Mouse (Mus musculus) embryonic facial prominence, embryonic 14.5 days (tissue): ENCODE results near the gene Deup1. TPM values are rescaled to one million over a fixed set of nuclear protein-coding genes. Genes with fewer than 3 reads are reported as not detected.

Source experiments
- ATAC-seq: fragments of 200-750 bp; cut with Nextera tagmentation; 2 replicates; pipeline ENCODE4 v1.8.0; 2017; ENCODE audit warnings: low read depth, moderate number of reproducible peaks, moderate TSS enrichment
- DNase-seq: peaks from one replicate; pipeline ENCODE4 v3.0.0-alpha.2; 2015; ENCODE audit warnings: low spot score
- H3K27ac ChIP-seq: fragments of 300-500 bp; sonication (generic); replicated peaks from 2 replicates; pipeline ENCODE4 v1.5.1; 2014; ENCODE audit warnings: low read depth, mild to moderate bottlenecking, low read length, moderate library complexity
- H3K27me3 ChIP-seq: fragments of 300-500 bp; sonication (generic); replicated peaks from 2 replicates; pipeline ENCODE4 v1.6.1; 2014; ENCODE audit warnings: low read length; ENCODE audit not compliant: control insufficient read depth, insufficient read depth
- H3K36me3 ChIP-seq: fragments of 300-500 bp; sonication (generic); 2 replicates; pipeline ENCODE4 v1.6.1; 2014; ENCODE audit warnings: low read length, mixed read lengths; ENCODE audit not compliant: control insufficient read depth, insufficient read depth
- H3K4me1 ChIP-seq: fragments of 300-500 bp; sonication (generic); 2 replicates; pipeline ENCODE4 v1.6.1; 2014; ENCODE audit warnings: antibody characterized with exemption, low read length; ENCODE audit not compliant: control insufficient read depth, insufficient read depth
- H3K4me2 ChIP-seq: fragments of 300-500 bp; sonication (generic); 2 replicates; pipeline ENCODE4 v1.6.1; 2014; ENCODE audit warnings: low read depth, mild to moderate bottlenecking, low read length, moderate library complexity, mixed read lengths
- H3K4me3 ChIP-seq: fragments of 300-500 bp; sonication (generic); 2 replicates; pipeline ENCODE4 v1.5.1; 2014; ENCODE audit warnings: low read depth, mild to moderate bottlenecking, low read length
- H3K9ac ChIP-seq: fragments of 300-500 bp; sonication (generic); 2 replicates; pipeline ENCODE4 v1.6.1; 2014; ENCODE audit warnings: low read depth, mild to moderate bottlenecking, low read length, moderate library complexity, mixed read lengths
- H3K9me3 ChIP-seq: fragments of 300-500 bp; sonication (generic); 2 replicates; pipeline ENCODE4 v1.6.1; 2016; ENCODE audit warnings: low read length; ENCODE audit not compliant: control insufficient read depth
- WGBS: fragments of 180-500 bp; shearing (Covaris S2); extraction: QIAGEN DNeasy Blood & Tissue Kit; methylation state at CpG from one replicate; pipeline ENCODE4 v1.1.7; 2014; 5-methylcytosine and 5-hydroxymethylcytosine counted together
- polyA plus RNA-seq: library from polyadenylated mRNA; unstranded; fragments of >200 nt; fragmentation: Nextera tagmentation; extraction: Ambion mirVana; gene quantifications from 2 replicates; pipeline ENCODE4 v1.2.1, GENCODE M21; 2014

The Deup1 gene
- polyA plus RNA-seq, 1 experiment from 2014 or later = 14.9 TPM

- 66% methylated on average over 5 of the region's 5 CpGs for WGBS
- no peak overlapping the region for H3K9ac ChIP-seq
- no peak overlapping the region for H3K4me3 ChIP-seq
- no peaks in the 10 kb centered on the region for H3K27me3 ChIP-seq
- H3K9me3 ChIP-seq = no peaks in the 10 kb centered on the region
- no peaks in the 10 kb centered on the region for H3K36me3 ChIP-seq
- no peak overlapping the region for H3K4me2 ChIP-seq
- DNase-seq (no peak), ATAC-seq (no peak)
- no peak overlapping the region for H3K27ac ChIP-seq
- H3K4me1 ChIP-seq = no peaks in the 10 kb centered on the region
These were observed 26.7 kb downstream of the Deup1 start for GRCm38 (mm10) chr9:15600859-15601540.

- Histone ChIP-seq H3K4me1 (no peaks in the 10 kb centered on the region), H3K9me3 (no peaks in the 10 kb centered on the region), H3K27me3 (no peaks in the 10 kb centered on the region), H3K36me3 (no peaks in the 10 kb centered on the region), H3K4me3 (no peak overlapping the region), H3K9ac (no peak overlapping the region), H3K4me2 (no peak overlapping the region), H3K27ac (no peak overlapping the region)
- ATAC-seq (no peak), DNase-seq (peak; percentile 38)
- WGBS = 47% methylated on average over 6 of the region's 6 CpGs
These were observed 27.4 kb downstream of the Deup1 start for GRCm38 (mm10) chr9:15600156-15600858.

GRCm38 (mm10) chr9:15596598-15596997 is 31.1 kb downstream of the Deup1 start:
- DNase-seq (no peak), ATAC-seq (no peak)
- no peaks in the 10 kb centered on the region for H3K4me1 ChIP-seq
- no peak overlapping the region for H3K27ac ChIP-seq
- H3K9ac ChIP-seq = no peak overlapping the region
- no peak overlapping the region for H3K4me3 ChIP-seq
- no peaks in the 10 kb centered on the region for H3K9me3 ChIP-seq
- H3K4me2 ChIP-seq = no peak overlapping the region
- WGBS = 56% methylated on average over 4 of the region's 4 CpGs
- no peaks in the 10 kb centered on the region for H3K36me3 ChIP-seq
- H3K27me3 ChIP-seq = no peaks in the 10 kb centered on the region

- no peak for DNase-seq
- no peak for ATAC-seq
These were observed 33.6 kb downstream of the Deup1 start for GRCm38 (mm10) chr9:15594148-15594547.

GRCm38 (mm10) chr9:15587157-15587854 is 40.4 kb downstream of the Deup1 start:
- H3K4me2 ChIP-seq = no peak overlapping the region
- no peak overlapping the region for H3K9ac ChIP-seq
- ATAC-seq (no peak), DNase-seq (no peak)
- H3K9me3 ChIP-seq = no peaks in the 10 kb centered on the region
- H3K4me3 ChIP-seq = no peak overlapping the region
- H3K36me3 ChIP-seq = no peaks in the 10 kb centered on the region
- no peaks in the 10 kb centered on the region for H3K27me3 ChIP-seq
- no peak overlapping the region for H3K27ac ChIP-seq
- H3K4me1 ChIP-seq = peaks cover 2% of the 10 kb centered on the region; the same call in 1 of the 2 replicates
- 55% methylated on average over 6 of the region's 6 CpGs for WGBS

More at GRCm38 (mm10) chr9:15594148-15594547, 33.6 kb downstream of the Deup1 start:
- H3K4me2 ChIP-seq = no peak overlapping the region
- no peaks in the 10 kb centered on the region for H3K36me3 ChIP-seq
- no peaks in the 10 kb centered on the region for H3K27me3 ChIP-seq
- 86% methylated on average over 4 of the region's 4 CpGs for WGBS
- H3K4me3 ChIP-seq = no peak overlapping the region
- H3K4me1 ChIP-seq = no peaks in the 10 kb centered on the region
- no peak overlapping the region for H3K27ac ChIP-seq
- H3K9me3 ChIP-seq = no peaks in the 10 kb centered on the region
- H3K9ac ChIP-seq = no peak overlapping the region

GRCm38 (mm10) chr9:15585956-15586355 is 41.8 kb downstream of the Deup1 start:
- Histone ChIP-seq H3K27ac (no peak overlapping the region), H3K4me3 (no peak overlapping the region), H3K36me3 (no peaks in the 10 kb centered on the region), H3K27me3 (no peaks in the 10 kb centered on the region), H3K9ac (no peak overlapping the region), H3K4me1 (peaks cover 4% of the 10 kb centered on the region; the same call in 1 of the 2 replicates), H3K4me2 (no peak overlapping the region), H3K9me3 (no peaks in the 10 kb centered on the region)
- WGBS = 96% methylated on average over 1 of the region's 1 CpGs
- ATAC-seq (no peak), DNase-seq (no peak)

GRCm38 (mm10) chr9:15584209-15584608 is 43.5 kb downstream of the Deup1 start:
- H3K27me3 ChIP-seq = no peaks in the 10 kb centered on the region
- peaks cover 4% of the 10 kb centered on the region; the same call in 1 of the 2 replicates for H3K4me1 ChIP-seq
- no peak overlapping the region for H3K4me2 ChIP-seq
- H3K36me3 ChIP-seq = no peaks in the 10 kb centered on the region
- WGBS = 80% methylated on average over 9 of the region's 9 CpGs
- ATAC-seq (peak; percentile 33; the same call in 1 of the 2 replicates), DNase-seq (peak; percentile 9)
- H3K27ac ChIP-seq = no peak overlapping the region
- no peak overlapping the region for H3K4me3 ChIP-seq
- no peaks in the 10 kb centered on the region for H3K9me3 ChIP-seq
- no peak overlapping the region for H3K9ac ChIP-seq

GRCm38 (mm10) chr9:15582026-15582425 is 45.7 kb downstream of the Deup1 start:
- WGBS = 65% methylated on average over 5 of the region's 5 CpGs
- no peak overlapping the region for H3K4me2 ChIP-seq

More at GRCm38 (mm10) chr9:15582026-15582425, 45.7 kb downstream of the Deup1 start:
- no peak overlapping the region for H3K4me3 ChIP-seq
- H3K36me3 ChIP-seq = no peaks in the 10 kb centered on the region
- H3K27ac ChIP-seq = no peak overlapping the region
- H3K4me1 ChIP-seq = peaks cover 4% of the 10 kb centered on the region; the same call in 1 of the 2 replicates
- peak; percentile 37 for DNase-seq
- no peak for ATAC-seq
- no peak overlapping the region for H3K9ac ChIP-seq
- no peaks in the 10 kb centered on the region for H3K27me3 ChIP-seq
- no peaks in the 10 kb centered on the region for H3K9me3 ChIP-seq
